Mouse (Mus musculus) embryonic fibroblast, embryonic 13.5 days (primary cell): ENCODE measurements at regions not wholly inside any gene's neighbourhood (a gene's known extent, or its start where the extent isn't known, plus 50 kb on each side); places are given as distances from the start of the nearest gene placed in this dataset.

Experiments used
- CTCF ChIP-seq: IDR thresholded peaks from 2 replicates; pipeline ENCODE4 v1.5.1; 2011; ENCODE audit warnings: mild to moderate bottlenecking, control low read depth, low read length, moderate library complexity, borderline replicate concordance; ENCODE audit not compliant: insufficient read depth
- POLR2A ChIP-seq: IDR thresholded peaks from 2 replicates; pipeline ENCODE4 v1.6.1; 2011; ENCODE audit warnings: low read depth, mild to moderate bottlenecking, control low read depth, low read length, moderate library complexity

GRCm38 (mm10) chr9:113087786-113088185 lies 620.3 kb downstream of the Pdcd6ip start:
- TF ChIP-seq POLR2A (no peak), CTCF (no peak)
